Mouse (Mus musculus) lung, adult 2 months (tissue): ENCODE data around the gene Babam2.

Source experiments
- CTCF ChIP-seq: fragments of 200-500 bp; IDR thresholded peaks from 2 replicates; pipeline ENCODE4 v1.5.1; 2011; ENCODE audit warnings: mild to moderate bottlenecking, low read length, control low read depth; ENCODE audit not compliant: insufficient read depth
- POLR2A ChIP-seq: fragments of 200-500 bp; IDR thresholded peaks from 2 replicates; pipeline ENCODE4 v1.6.1; 2011; ENCODE audit warnings: low read depth, mild to moderate bottlenecking, control low read depth, low read length, borderline replicate concordance; ENCODE audit errors: extremely low read depth

DNA sequence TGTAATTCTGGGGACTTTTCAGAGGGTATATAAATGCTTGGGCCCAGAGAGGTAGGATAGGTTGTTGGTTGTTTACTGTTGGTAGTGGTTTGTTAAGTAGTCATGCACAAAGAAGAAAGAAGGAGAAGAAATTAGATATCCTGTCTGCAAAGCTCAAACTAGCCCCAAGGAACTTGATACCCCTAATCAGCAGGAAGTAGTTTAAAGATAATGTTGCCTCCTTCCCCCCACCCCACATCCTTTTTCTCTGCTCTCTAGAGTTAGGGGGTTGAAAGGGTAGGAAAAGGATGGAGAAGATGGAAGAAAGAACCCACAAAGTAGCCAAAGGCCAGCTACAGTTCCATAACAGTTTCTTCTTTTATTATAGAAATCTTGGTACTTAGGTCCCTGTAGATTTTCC lies 99.5 kb downstream of the Babam2 start:
- TF ChIP-seq CTCF (no peak), POLR2A (no peak)
